Mouse (Mus musculus): ENCODE data around the gene Tmem60. TPM values are rescaled to one million over a fixed set of nuclear protein-coding genes. Genes with fewer than 3 reads are reported as not detected.
A peak's percentile ranks its signal among the peaks of the same experiment; 100 is the strongest.

The Tmem60 gene
- polyA plus RNA-seq, 1 experiment: 14.5 TPM

GRCm38 (mm10) chr5:20929669-20930151 lies 47.7 kb downstream of the Tmem60 start:
- Histone ChIP-seq H3K4me2 (ENCODE audit: low read depth) (peak overlapping the region; percentile 62), H3K27me3 (ENCODE audit: control insufficient read depth, insufficient read depth, insufficient read length) (no peaks in the 10 kb centered on the region), H3K36me3 (ENCODE audit: control insufficient read depth, insufficient read depth) (no peaks in the 10 kb centered on the region), H3K4me3 (no peak overlapping the region), H3K79me2 (ENCODE audit: control insufficient read depth, insufficient read depth) (peaks cover 64% of the 10 kb centered on the region), H3ac (ENCODE audit: control insufficient read depth, insufficient read length) (no peak overlapping the region)
- TF ChIP-seq CEBPB (IDR thresholded peaks at IDR 0.05; ENCODE audit: insufficient read depth, poor library complexity, severe bottlenecking) (peak; percentile 48; the same call in 1 of the 2 replicates), TCF3 (IDR thresholded peaks at IDR 0.05; ENCODE audit: insufficient read length, low read depth) (no peak), POLR2AphosphoS2 (IDR thresholded peaks at IDR 0.05; ENCODE audit: insufficient read length, low read depth) (no peak)

- H3K79me2 ChIP-seq (ENCODE audit: control insufficient read depth, insufficient read depth): peaks cover 67% of the 10 kb centered on the region
- H3ac ChIP-seq (ENCODE audit: control insufficient read depth, insufficient read length): no peak overlapping the region
- H3K4me3 ChIP-seq: no peak overlapping the region
- no peak for TF ChIP-seq TCF3 (IDR thresholded peaks at IDR 0.05; ENCODE audit: insufficient read length, low read depth)
- TF ChIP-seq USF1 (IDR thresholded peaks at IDR 0.05; ENCODE audit: low read depth): no peak
- no peak for TF ChIP-seq CEBPB (IDR thresholded peaks at IDR 0.05; ENCODE audit: insufficient read depth, poor library complexity, severe bottlenecking)
- TF ChIP-seq MAX (IDR thresholded peaks at IDR 0.05; ENCODE audit: low read depth): no peak
- no peak for TF ChIP-seq SRF (IDR thresholded peaks at IDR 0.05; ENCODE audit: control insufficient read depth, insufficient read length, low read depth)
- TF ChIP-seq TCF12 (IDR thresholded peaks at IDR 0.05; ENCODE audit: insufficient read depth, poor library complexity, severe bottlenecking): no peak
- TF ChIP-seq MYOG (IDR thresholded peaks at IDR 0.05; ENCODE audit: control insufficient read depth in 1 of 3, insufficient read depth in 1 of 3, insufficient read length in 2 of 3, low read depth in 2 of 3): no peak
- no peak for TF ChIP-seq MYOD1 (IDR thresholded peaks at IDR 0.05; ENCODE audit: control insufficient read depth in 1 of 3, insufficient read length in 2 of 3, low read depth in 2 of 3)
- TF ChIP-seq REST (IDR thresholded peaks at IDR 0.05; ENCODE audit: insufficient read depth, insufficient read length): no peak
- no peak for TF ChIP-seq POLR2AphosphoS2 (IDR thresholded peaks at IDR 0.05; ENCODE audit: insufficient read length, low read depth)
- TF ChIP-seq POLR2A (IDR thresholded peaks at IDR 0.05; ENCODE audit: insufficient read length, low read depth): no peak
- no peak for TF ChIP-seq E2F4 (IDR thresholded peaks at IDR 0.05; ENCODE audit: insufficient read depth)
- H3K27me3 ChIP-seq (ENCODE audit: control insufficient read depth, insufficient read depth, insufficient read length): no peaks in the 10 kb centered on the region
- peak overlapping the region; percentile 62 for H3K4me2 ChIP-seq (ENCODE audit: low read depth)
- no peaks in the 10 kb centered on the region for H3K36me3 ChIP-seq (ENCODE audit: control insufficient read depth, insufficient read depth)
Measured at GRCm38 (mm10) chr5:20930430-20930829, 48.4 kb downstream of the Tmem60 start.

GRCm38 (mm10) chr5:20931300-20931699 lies 49.3 kb downstream of the Tmem60 start:
- no peak overlapping the region for H3K4me3 ChIP-seq
- peaks cover 75% of the 10 kb centered on the region for H3K79me2 ChIP-seq (ENCODE audit: control insufficient read depth, insufficient read depth)
- no peaks in the 10 kb centered on the region for H3K27me3 ChIP-seq (ENCODE audit: control insufficient read depth, insufficient read depth, insufficient read length)

GRCm38 (mm10) chr5:20932585-20932984 lies 50.6 kb downstream of the Tmem60 start:
- Histone ChIP-seq H3K36me3 (ENCODE audit: control insufficient read depth, insufficient read depth) (no peaks in the 10 kb centered on the region), H3K79me2 (ENCODE audit: control insufficient read depth, insufficient read depth) (peaks cover 74% of the 10 kb centered on the region), H3K27me3 (ENCODE audit: control insufficient read depth, insufficient read depth, insufficient read length) (no peaks in the 10 kb centered on the region), H3K4me3 (no peak overlapping the region), H3K4me2 (ENCODE audit: low read depth) (no peak overlapping the region), H3ac (ENCODE audit: control insufficient read depth, insufficient read length) (no peak overlapping the region)
- TF ChIP-seq POLR2AphosphoS2 (IDR thresholded peaks at IDR 0.05; ENCODE audit: insufficient read length, low read depth): no peak
- TF ChIP-seq MYOG (IDR thresholded peaks at IDR 0.05; ENCODE audit: control insufficient read depth in 1 of 3, insufficient read depth in 1 of 3, insufficient read length in 2 of 3, low read depth in 2 of 3): no peak
- no peak for TF ChIP-seq E2F4 (IDR thresholded peaks at IDR 0.05; ENCODE audit: insufficient read depth)
- TF ChIP-seq SRF (IDR thresholded peaks at IDR 0.05; ENCODE audit: control insufficient read depth, insufficient read length, low read depth): no peak
- TF ChIP-seq USF1 (IDR thresholded peaks at IDR 0.05; ENCODE audit: low read depth): no peak
- no peak for TF ChIP-seq TCF12 (IDR thresholded peaks at IDR 0.05; ENCODE audit: insufficient read depth, poor library complexity, severe bottlenecking)
- TF ChIP-seq CEBPB (IDR thresholded peaks at IDR 0.05; ENCODE audit: insufficient read depth, poor library complexity, severe bottlenecking): no peak
- TF ChIP-seq POLR2A (IDR thresholded peaks at IDR 0.05; ENCODE audit: insufficient read length, low read depth): no peak
- no peak for TF ChIP-seq TCF3 (IDR thresholded peaks at IDR 0.05; ENCODE audit: insufficient read length, low read depth)
- TF ChIP-seq REST (IDR thresholded peaks at IDR 0.05; ENCODE audit: insufficient read depth, insufficient read length): no peak
- TF ChIP-seq MYOD1 (IDR thresholded peaks at IDR 0.05; ENCODE audit: control insufficient read depth in 1 of 3, insufficient read length in 2 of 3, low read depth in 2 of 3): no peak
- TF ChIP-seq MAX (IDR thresholded peaks at IDR 0.05; ENCODE audit: low read depth): no peak

More at GRCm38 (mm10) chr5:20931300-20931699, 49.3 kb downstream of the Tmem60 start:
- Histone ChIP-seq H3ac (ENCODE audit: control insufficient read depth, insufficient read length) (no peak overlapping the region), H3K36me3 (ENCODE audit: control insufficient read depth, insufficient read depth) (no peaks in the 10 kb centered on the region), H3K4me2 (ENCODE audit: low read depth) (no peak overlapping the region)
- TF ChIP-seq POLR2A (IDR thresholded peaks at IDR 0.05; ENCODE audit: insufficient read length, low read depth): no peak
- TF ChIP-seq MAX (IDR thresholded peaks at IDR 0.05; ENCODE audit: low read depth): no peak
- no peak for TF ChIP-seq MYOG (IDR thresholded peaks at IDR 0.05; ENCODE audit: control insufficient read depth in 1 of 3, insufficient read depth in 1 of 3, insufficient read length in 2 of 3, low read depth in 2 of 3)
- no peak for TF ChIP-seq E2F4 (IDR thresholded peaks at IDR 0.05; ENCODE audit: insufficient read depth)
- TF ChIP-seq MYOD1 (IDR thresholded peaks at IDR 0.05; ENCODE audit: control insufficient read depth in 1 of 3, insufficient read length in 2 of 3, low read depth in 2 of 3): peak in 1 of 3 experiments; percentile 5

GRCm38 (mm10) chr5:20935934-20936333 lies 53.9 kb downstream of the Tmem60 start:
- Histone ChIP-seq H3ac (ENCODE audit: control insufficient read depth, insufficient read length) (no peak overlapping the region), H3K27me3 (ENCODE audit: control insufficient read depth, insufficient read depth, insufficient read length) (no peaks in the 10 kb centered on the region), H3K79me2 (ENCODE audit: control insufficient read depth, insufficient read depth) (peaks cover 85% of the 10 kb centered on the region), H3K36me3 (ENCODE audit: control insufficient read depth, insufficient read depth) (no peaks in the 10 kb centered on the region), H3K4me3 (no peak overlapping the region), H3K4me2 (ENCODE audit: low read depth) (no peak overlapping the region)
- no peak for TF ChIP-seq TCF12 (IDR thresholded peaks at IDR 0.05; ENCODE audit: insufficient read depth, poor library complexity, severe bottlenecking)
- no peak for TF ChIP-seq SRF (IDR thresholded peaks at IDR 0.05; ENCODE audit: control insufficient read depth, insufficient read length, low read depth)
- no peak for TF ChIP-seq MAX (IDR thresholded peaks at IDR 0.05; ENCODE audit: low read depth)
- TF ChIP-seq POLR2AphosphoS2 (IDR thresholded peaks at IDR 0.05; ENCODE audit: insufficient read length, low read depth): no peak
- no peak for TF ChIP-seq E2F4 (IDR thresholded peaks at IDR 0.05; ENCODE audit: insufficient read depth)
- no peak for TF ChIP-seq MYOG (IDR thresholded peaks at IDR 0.05; ENCODE audit: control insufficient read depth in 1 of 3, insufficient read depth in 1 of 3, insufficient read length in 2 of 3, low read depth in 2 of 3)
- no peak for TF ChIP-seq USF1 (IDR thresholded peaks at IDR 0.05; ENCODE audit: low read depth)
- TF ChIP-seq TCF3 (IDR thresholded peaks at IDR 0.05; ENCODE audit: insufficient read length, low read depth): no peak
- no peak for TF ChIP-seq REST (IDR thresholded peaks at IDR 0.05; ENCODE audit: insufficient read depth, insufficient read length)
- TF ChIP-seq MYOD1 (IDR thresholded peaks at IDR 0.05; ENCODE audit: control insufficient read depth in 1 of 3, insufficient read length in 2 of 3, low read depth in 2 of 3): no peak
- no peak for TF ChIP-seq CEBPB (IDR thresholded peaks at IDR 0.05; ENCODE audit: insufficient read depth, poor library complexity, severe bottlenecking)
- TF ChIP-seq POLR2A (IDR thresholded peaks at IDR 0.05; ENCODE audit: insufficient read length, low read depth): no peak

Measured in myocyte (in vitro differentiated cells).